Mouse (Mus musculus) C2C12 (cell line): Measurements from ENCODE around the gene Emsy.

ENCODE experiments used
- CTCF ChIP-seq: IDR thresholded peaks from one replicate; pipeline ENCODE4 v1.5.1; 2011; ENCODE audit not compliant: control insufficient read depth, insufficient read depth, insufficient read length
- FOSL1 ChIP-seq: IDR thresholded peaks from one replicate; pipeline ENCODE4 v1.8.0; 2011; ENCODE audit warnings: mild to moderate bottlenecking, low read length; ENCODE audit not compliant: poor library complexity, insufficient read depth, severe bottlenecking
- MYOD1 ChIP-seq: IDR thresholded peaks from one replicate; pipeline ENCODE4 v1.6.1; 2011; ENCODE audit warnings: low read depth; ENCODE audit not compliant: control insufficient read depth, insufficient read length

DNA sequence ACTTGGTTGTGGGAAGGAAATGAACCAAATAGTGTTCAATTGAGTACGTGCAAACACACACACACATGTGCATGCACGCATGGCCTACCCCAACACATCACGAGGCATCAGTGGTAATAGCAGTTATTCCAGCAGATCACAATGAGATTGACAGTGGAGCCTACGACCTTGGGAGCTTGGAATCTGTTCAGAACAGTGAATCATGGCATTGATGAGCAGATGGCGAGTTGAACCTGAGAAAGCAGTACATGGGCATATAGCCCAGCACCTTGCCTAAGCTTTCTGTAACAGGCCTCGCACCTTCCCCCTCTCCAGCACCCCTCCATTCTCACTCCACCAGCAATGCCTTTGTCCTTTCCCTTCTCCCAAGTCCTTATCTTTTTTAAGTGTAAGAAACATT is 9.1 kb upstream of the Emsy start:
- TF ChIP-seq CTCF (no peak), MYOD1 (no peak), FOSL1 (no peak)
